Mouse (Mus musculus) left cerebral cortex, adult 2 months (tissue): ENCODE results near the gene Gm49661. TPM values are rescaled to one million over a fixed set of nuclear protein-coding genes. Genes with fewer than 3 reads are reported as not detected.

Source experiments
- DNase-seq, 2 experiments: peaks; one replicate each; pipeline ENCODE4 v3.0.0; 2021 to 2022; ENCODE audit warnings: low spot score in 2 of 2, mixed read lengths in 1 of 2; ENCODE audit errors: extremely low spot score in 1 of 2
- H3K27ac ChIP-seq: fragments of 200-600 bp; 2 replicates; pipeline ENCODE4 v1.8.1; 2022
- H3K4me3 ChIP-seq: fragments of 200-600 bp; 2 replicates; pipeline ENCODE4 v1.8.1; 2022
- CTCF ChIP-seq: fragments of 200-600 bp; IDR thresholded peaks from 2 replicates; pipeline ENCODE4 v1.8.1; 2022; ENCODE audit warnings: antibody characterized with exemption, mild to moderate bottlenecking, moderate library complexity
- intact Hi-C: fragments of 180-260 bp; cut with DNase I; formaldehyde crosslinking; loops from one replicate; pipeline ENCODE4 v1.15.1; 2025
- total RNA-seq, 2 experiments: library from RNA; stranded (reverse); gene quantifications; 2 replicates each; pipeline ENCODE4 v1.2.3; 2021

The Gm49661 gene
- total RNA-seq, 2 experiments from 2014 or later = not detected

GRCm38 (mm10) chr8:84981644-84982498 is 12.6 kb upstream of the Gm49661 start:
- no peak overlapping the region; the same call in 1 of the 2 replicates for H3K27ac ChIP-seq
- intact Hi-C loops = no loop called here
- H3K4me3 ChIP-seq = no peak overlapping the region
- no peak for DNase-seq
- TF ChIP-seq CTCF = no peak

GRCm38 (mm10) chr8:84980622-84981358 is 11.6 kb upstream of the Gm49661 start:
- TF ChIP-seq CTCF = no peak
- no peak for DNase-seq
- H3K4me3 ChIP-seq = no peak overlapping the region; the same call in 1 of the 2 replicates
- peak overlapping the region; percentile 99 for H3K27ac ChIP-seq
- intact Hi-C loops = no loop called here

- intact Hi-C loops = loop anchor here (5.0 kb wide), 2 partner anchors 47 to 92 kb away; partner anchors contain the start of genes Asna1, Dhps and Trir
- DNase-seq = peak; percentile 91 to 93
- peak overlapping the region; percentile 99 for H3K27ac ChIP-seq
- peak overlapping the region; percentile 95 for H3K4me3 ChIP-seq
- TF ChIP-seq CTCF = no peak
Measured at GRCm38 (mm10) chr8:84979599-84980421, 10.6 kb upstream of the Gm49661 start.

GRCm38 (mm10) chr8:84978248-84978940 is 9.2 kb upstream of the Gm49661 start, which contains the start of gene Junb:
Junb (minus strand) TSS chr8:84978718.
- H3K27ac ChIP-seq = peak within 1 kb of the TSS; percentile 99
- DNase-seq = peak; percentile 95
- TF ChIP-seq CTCF = no peak
- intact Hi-C loops = loop anchor here (1.0 to 5.0 kb wide), 3 partner anchors 8 to 94 kb away; partner anchors contain the start of genes Asna1, Dhps and Trir
- H3K4me3 ChIP-seq = peak within 1 kb of the TSS; percentile 95

DNA sequence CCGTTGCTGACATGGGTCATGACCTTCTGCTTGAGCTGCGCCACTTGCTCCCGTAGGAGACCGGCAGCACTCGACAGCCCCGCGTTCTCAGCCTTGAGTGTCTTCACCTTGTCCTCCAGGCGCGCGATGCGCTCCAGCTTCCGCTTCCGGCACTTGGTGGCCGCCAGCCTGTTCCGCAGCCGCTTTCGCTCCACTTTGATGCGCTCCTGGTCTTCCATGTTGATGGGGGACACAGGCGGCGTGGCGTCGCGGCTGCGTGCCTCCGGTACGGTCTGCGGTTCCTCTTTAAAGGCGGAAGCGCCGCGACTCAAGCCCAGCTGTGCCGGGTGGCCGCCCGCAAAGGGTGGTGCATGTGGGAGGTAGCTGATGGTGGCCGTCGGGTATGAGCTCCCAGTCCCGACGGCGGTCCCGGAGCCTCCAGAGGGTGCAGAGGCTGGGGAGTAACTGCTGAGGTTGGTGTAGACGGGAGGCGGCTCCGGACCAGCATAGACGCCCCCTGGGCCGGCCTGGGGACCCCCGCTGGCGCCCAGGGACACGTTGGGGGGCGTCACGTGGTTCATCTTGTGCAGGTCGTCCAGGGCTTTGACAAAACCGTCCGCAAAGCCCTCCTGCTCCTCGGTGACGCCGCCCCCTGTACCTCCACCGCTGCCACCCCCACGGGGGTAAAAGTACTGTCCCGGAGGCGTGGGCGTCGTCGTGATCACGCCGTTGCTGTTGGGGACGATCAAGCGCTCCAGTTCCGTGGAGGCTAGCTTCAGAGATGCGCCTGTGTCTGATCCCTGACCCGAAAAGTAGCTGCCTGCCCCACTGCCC is 8.4 kb upstream of the Gm49661 start:
- peak; percentile 63 to 72 for DNase-seq
- no peak for TF ChIP-seq CTCF
- Histone ChIP-seq H3K27ac (peak overlapping the region; percentile 99), H3K4me3 (peak overlapping the region; percentile 95)
- intact Hi-C loops = loop anchor here (1.0 to 5.0 kb wide), 3 partner anchors 9 to 95 kb away; partner anchors contain the start of genes Asna1, Dhps and Trir

GRCm38 (mm10) chr8:84976763-84977434 is 7.7 kb upstream of the Gm49661 start:
- Histone ChIP-seq H3K27ac (peak overlapping the region; percentile 99), H3K4me3 (peak overlapping the region; percentile 95)
- intact Hi-C loops = loop anchor here (5.0 kb wide), 2 partner anchors 50 to 95 kb away; partner anchors contain the start of genes Asna1, Dhps and Trir
- no peak for TF ChIP-seq CTCF
- no peak for DNase-seq

- DNase-seq = peak; percentile 94 to 97
- intact Hi-C loops = loop anchor here (5.0 kb wide), 2 partner anchors 51 to 96 kb away; partner anchors contain the start of genes Asna1, Dhps and Trir
- peak overlapping the region; percentile 95 for H3K4me3 ChIP-seq
- H3K27ac ChIP-seq = peak overlapping the region; percentile 99
- no peak; the same call in 1 of the 2 replicates for TF ChIP-seq CTCF
Measured at GRCm38 (mm10) chr8:84976031-84976762, 7.0 kb upstream of the Gm49661 start.

DNA sequence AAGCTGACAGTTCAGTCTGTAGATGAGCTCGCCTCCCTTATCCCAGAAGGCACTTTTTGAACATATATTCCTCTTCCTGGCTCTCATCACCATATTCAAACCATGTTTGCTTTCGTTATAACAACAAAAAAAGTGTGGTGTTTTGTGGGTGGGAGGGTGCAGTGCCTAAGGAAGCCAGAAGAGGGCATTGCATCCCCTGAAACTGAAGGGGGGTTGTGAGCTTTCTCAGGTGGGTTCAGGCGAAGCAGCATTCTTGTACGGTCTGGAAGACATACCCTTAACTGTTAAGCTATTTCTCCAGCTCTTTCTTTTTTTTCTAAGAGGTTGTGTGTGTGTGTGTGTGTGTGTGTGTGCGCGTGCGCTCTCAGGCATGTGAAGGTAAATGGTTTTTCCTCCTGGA is 6.2 kb upstream of the Gm49661 start:
- TF ChIP-seq CTCF = peak; percentile 85
- Histone ChIP-seq H3K27ac (peak overlapping the region; percentile 99), H3K4me3 (no peak overlapping the region; the same call in 1 of the 2 replicates)
- intact Hi-C loops = loop anchor here (5.0 kb wide), 2 partner anchors 52 to 97 kb away; partner anchors contain the start of genes Asna1, Dhps and Trir
- DNase-seq = peak in 1 of 2 experiments; percentile 77
